Mouse (Mus musculus): Measurements from ENCODE around the gene Fgf2.
A peak's percentile ranks its signal among the peaks of the same experiment; 100 is the strongest.

Fgf2 gene

DNA sequence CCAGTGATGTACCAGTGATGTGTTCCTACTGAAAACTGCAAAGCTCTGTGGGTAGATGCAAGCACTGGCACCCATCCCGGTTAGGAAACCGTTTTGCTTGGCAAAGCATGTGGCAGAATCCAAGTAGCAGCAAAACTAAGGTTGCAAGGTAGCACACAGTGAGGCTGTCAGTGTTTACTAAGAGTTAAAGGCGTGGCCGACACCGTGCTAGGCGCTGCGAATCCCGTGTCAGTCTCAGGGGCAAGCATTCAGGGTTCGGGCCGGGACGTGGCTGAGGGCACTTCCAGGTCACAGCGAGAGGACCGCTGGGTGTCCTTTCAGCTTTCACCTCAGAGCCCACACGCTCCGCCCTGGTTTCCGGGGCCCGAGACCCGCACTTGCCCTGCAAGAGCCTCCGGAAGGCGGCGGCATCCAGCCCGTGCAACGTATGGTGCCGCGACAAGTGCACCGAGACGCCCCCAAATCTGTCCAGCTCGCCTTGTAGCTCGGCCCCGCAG, 70.9 kb downstream of the Fgf2 start:
- peak in 1 of 2 experiments; percentile 80 for DNase-seq

DNA sequence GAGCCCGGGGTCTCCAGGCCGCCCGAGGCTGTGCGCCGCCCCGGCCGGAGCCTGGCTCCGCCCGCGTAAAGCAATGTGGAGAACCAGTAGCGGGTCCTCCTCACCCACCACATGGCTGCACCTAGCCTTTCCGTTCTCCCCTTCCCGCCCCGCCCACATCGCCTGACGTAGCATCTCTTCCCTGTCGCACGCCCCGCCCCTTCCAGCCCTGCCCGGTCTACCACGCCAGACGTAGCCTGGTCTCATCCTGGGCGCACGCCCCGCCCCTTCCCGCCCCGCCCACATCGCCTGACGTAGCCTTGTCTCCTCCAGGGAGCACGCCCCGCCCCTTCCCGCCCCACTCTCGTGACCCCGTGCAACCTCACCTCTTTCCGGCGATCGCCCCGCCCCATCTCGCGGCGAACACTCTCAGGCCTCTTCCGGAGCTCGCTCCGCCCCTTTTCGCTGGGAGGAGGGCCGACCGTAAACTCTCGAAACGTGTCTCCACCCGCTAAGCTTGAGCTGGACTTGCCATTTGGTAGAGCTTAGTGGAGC, 71.4 kb downstream of the Fgf2 start, which contains the start of gene Spata5:
Gene Spata5 (plus strand): TSS at position 439 of the 534 bp plus-strand sequence.
- peak; percentile 94 to 97 for DNase-seq

DNA sequence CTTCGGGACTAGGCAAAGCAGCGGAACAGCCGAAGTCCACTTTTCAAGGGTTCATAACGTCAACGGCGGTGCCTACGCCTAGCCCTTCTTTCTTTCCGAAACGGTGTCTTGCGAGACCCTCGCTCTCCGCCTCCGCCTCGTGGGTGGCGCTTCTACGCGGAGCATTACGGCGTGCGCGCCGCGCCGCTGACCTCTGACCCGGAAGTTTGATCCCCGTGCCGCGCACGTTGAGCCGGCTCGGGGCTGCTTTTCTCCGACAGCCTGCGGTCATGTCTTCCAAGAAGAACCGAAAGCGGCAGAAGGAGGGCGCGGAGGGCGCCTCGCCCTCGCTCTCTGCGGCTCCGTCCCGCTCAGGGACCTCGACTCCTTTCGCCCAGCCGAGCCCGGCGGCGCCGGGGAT, 71.9 kb downstream of the Fgf2 start, which contains the start of gene Nudt6:
Gene Nudt6 (minus strand): TSS at position 140 of the 400 bp plus-strand sequence.
- DNase-seq, result peak; percentile 84 to 91

DNA sequence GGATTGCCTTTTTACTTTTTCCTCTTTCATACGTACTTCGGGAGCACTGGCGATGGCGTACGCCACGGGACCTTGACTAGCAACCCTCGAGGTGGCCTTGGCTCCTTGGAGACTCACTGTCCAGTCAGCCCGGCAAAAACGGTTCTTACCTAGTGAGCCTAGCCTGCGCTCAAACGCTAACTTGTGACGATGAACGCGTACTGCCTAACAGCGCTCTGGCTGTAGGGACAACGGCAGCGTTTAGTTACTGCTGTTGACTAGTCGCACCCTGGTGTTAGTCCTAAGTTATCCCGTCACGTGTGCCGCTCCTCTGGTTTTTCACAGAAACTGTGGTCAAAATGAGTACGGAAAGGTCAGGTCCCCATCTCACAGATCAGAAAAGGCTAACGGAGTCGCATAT, 72.5 kb downstream of the Fgf2 start:
- no peak for DNase-seq

DNA sequence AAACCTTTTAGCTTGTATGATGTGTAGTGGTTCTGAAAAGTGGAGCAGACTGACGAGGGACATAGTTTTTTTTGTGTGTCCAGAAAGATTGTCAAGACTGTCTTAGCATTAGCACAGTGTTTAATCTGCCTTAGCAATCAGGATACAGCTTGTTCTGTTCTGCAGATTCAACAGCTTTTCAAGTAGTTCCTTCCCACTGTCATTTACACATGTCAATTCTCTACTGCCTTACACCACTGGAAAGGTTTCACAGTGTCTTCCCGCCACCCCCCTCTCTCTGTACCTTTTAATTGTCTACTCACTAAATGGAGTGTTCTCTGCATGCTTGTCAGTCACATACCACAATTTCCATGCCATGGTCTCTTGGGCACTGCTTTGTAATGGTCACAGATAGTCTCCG, 73.0 kb downstream of the Fgf2 start:
- DNase-seq, result no peak

DNA sequence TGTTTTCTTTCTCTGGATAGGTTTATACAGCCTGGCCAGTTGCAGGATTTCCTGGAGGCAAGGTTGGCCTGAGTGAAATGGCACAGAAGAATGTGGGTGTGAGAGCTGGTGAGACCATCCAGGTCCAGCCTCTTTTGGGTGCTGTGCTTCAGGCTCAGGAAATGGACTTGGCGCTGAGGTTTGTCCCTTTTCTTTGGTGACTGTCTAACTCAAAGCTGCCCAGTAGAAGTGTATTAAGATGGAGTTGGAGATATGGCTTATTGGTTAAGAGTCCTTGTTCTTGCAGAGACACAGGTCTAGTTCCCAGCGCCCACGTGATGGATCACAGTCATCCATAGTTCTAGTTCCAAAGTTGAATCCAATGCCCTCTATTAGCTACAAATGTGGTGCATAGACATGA, 77.9 kb downstream of the Fgf2 start:
- DNase-seq, result no peak

DNA sequence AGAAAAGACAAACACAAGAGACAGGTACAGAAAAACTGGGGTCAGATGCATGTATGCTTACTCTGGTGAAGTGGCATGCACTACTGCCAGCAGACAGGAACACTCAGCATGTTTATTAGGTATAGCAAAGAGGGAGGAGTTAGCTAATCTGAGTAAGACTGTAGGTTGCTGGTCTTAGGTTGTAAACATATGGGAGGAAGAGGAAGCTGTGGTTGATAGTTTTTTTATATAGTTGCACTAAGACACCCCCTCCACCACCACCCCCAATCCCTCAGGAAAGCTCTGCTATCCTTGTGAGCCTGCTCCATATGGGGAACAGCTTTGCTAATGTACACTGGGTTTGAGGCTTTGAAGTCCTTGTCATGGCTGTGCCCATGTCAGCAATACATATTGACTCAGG, 82.2 kb downstream of the Fgf2 start:
- no peak for DNase-seq

DNA sequence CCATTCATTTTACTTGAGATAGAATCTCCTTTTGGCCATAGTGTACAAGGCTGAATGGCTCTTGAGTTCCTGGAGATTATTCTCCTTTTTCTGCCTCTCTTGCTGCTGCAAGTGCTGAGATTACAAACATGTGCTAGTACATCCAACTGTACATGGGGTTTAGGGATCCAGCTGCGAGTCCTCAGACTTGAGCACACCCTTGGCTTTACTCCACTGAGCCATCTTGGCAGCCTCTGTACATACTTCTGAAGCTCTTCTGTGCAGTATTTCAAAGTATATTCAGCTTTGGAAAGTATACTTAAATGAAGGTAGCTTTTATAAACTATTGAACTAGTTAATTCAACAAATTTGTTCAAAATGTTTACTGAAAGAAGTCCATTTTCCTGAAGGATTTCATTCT, 91.6 kb downstream of the Fgf2 start:
- no peak for DNase-seq

DNA sequence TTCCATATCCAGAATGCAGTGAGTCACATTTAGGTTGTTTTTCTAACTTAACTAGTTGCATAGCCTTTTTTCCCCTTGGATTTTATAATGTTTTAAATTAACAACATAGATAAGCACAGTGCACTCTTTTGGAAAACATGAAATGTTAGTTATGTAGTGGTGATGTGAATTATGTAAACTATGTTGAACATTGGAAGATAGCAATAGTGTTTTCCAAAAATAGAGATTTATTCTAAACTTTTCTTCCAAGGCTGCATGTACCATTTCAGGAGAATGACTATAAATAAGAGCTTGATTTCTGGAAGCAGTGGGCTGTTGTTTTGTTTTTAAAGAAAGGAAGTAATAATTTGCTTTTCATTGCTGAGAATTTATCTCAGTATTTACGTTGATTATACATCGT, 95.3 kb downstream of the Fgf2 start:
- no peak for DNase-seq

DNA sequence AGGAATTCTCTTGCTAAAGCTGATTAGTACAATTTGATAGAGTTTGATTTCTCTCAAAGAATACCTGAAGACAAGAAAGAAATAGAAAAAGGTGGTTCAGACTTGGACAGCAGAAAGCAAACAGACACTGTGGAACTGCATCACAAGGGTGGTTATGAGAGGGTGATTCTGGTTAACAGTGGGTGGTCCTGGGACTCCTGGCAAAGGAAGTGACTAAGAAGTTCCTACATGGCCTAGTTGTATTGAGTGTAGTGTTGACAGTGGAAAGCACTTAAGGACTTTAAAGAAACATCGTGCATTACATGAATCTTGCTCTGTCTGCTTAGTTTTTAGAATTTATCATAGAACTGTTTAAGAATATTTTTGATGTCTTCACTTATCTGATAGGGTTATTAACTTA, 107.8 kb downstream of the Fgf2 start:
- DNase-seq, result no peak

Measured in spleen, adult 18-20 months (tissue).